Mouse (Mus musculus) C2C12 (cell line): ENCODE measurements around the gene Megf8. TPM values are rescaled to one million over a fixed set of nuclear protein-coding genes. Genes with fewer than 3 reads are reported as not detected.

Source experiments
- H3K27me3 ChIP-seq: one replicate; pipeline ENCODE4 v1.6.1; 2011; ENCODE audit not compliant: control insufficient read depth, insufficient read depth, insufficient read length
- H3K36me3 ChIP-seq: one replicate; pipeline ENCODE4 v1.6.1; 2011; ENCODE audit not compliant: control insufficient read depth, insufficient read depth
- H3K4me3 ChIP-seq: one replicate; pipeline ENCODE4 v1.5.1; 2011; ENCODE audit warnings: mild to moderate bottlenecking, control low read depth; ENCODE audit not compliant: poor library complexity, insufficient read depth, severe bottlenecking
- H3K79me2 ChIP-seq: one replicate; pipeline ENCODE4 v1.6.1; 2011; ENCODE audit not compliant: control insufficient read depth, insufficient read depth
- H3K79me3 ChIP-seq: one replicate; pipeline ENCODE4 v1.6.1; 2011; ENCODE audit warnings: low read depth, control low read depth
- H3ac ChIP-seq: one replicate; pipeline ENCODE3; 2011; ENCODE audit warnings: low read depth; ENCODE audit not compliant: control insufficient read depth, insufficient read length
- CEBPB ChIP-seq: IDR thresholded peaks from one replicate; pipeline ENCODE4 v1.6.1; 2011; ENCODE audit warnings: low read depth, mild to moderate bottlenecking, control low read depth, moderate library complexity
- CTCF ChIP-seq: IDR thresholded peaks from one replicate; pipeline ENCODE4 v1.5.1; 2011; ENCODE audit not compliant: control insufficient read depth, insufficient read depth, insufficient read length
- FOSL1 ChIP-seq: IDR thresholded peaks from one replicate; pipeline ENCODE4 v1.8.0; 2011; ENCODE audit warnings: mild to moderate bottlenecking, low read length; ENCODE audit not compliant: poor library complexity, insufficient read depth, severe bottlenecking
- MAX ChIP-seq: IDR thresholded peaks from one replicate; pipeline ENCODE4 v1.6.1; 2011; ENCODE audit warnings: mild to moderate bottlenecking, control low read depth
- MYOD1 ChIP-seq: IDR thresholded peaks from one replicate; pipeline ENCODE4 v1.6.1; 2011; ENCODE audit warnings: low read depth; ENCODE audit not compliant: control insufficient read depth, insufficient read length
- MYOG ChIP-seq: IDR thresholded peaks from one replicate; pipeline ENCODE4 v1.6.1; 2011; ENCODE audit not compliant: control insufficient read depth, insufficient read length; ENCODE audit errors: extremely low read depth
- USF1 ChIP-seq: IDR thresholded peaks from one replicate; pipeline ENCODE4 v1.6.1; 2011; ENCODE audit warnings: low read depth, mild to moderate bottlenecking, control low read depth, moderate library complexity
- polyA plus RNA-seq: library from polyadenylated mRNA; unstranded; fragments of >200 nt; fragmentation: generic; extraction: Trizol; gene quantifications from one replicate; pipeline ENCODE4 v1.2.1, GENCODE M21; 2012; ENCODE audit warnings: missing spikeins

The Megf8 gene
- polyA plus RNA-seq, 1 experiment: 31.9 TPM

DNA sequence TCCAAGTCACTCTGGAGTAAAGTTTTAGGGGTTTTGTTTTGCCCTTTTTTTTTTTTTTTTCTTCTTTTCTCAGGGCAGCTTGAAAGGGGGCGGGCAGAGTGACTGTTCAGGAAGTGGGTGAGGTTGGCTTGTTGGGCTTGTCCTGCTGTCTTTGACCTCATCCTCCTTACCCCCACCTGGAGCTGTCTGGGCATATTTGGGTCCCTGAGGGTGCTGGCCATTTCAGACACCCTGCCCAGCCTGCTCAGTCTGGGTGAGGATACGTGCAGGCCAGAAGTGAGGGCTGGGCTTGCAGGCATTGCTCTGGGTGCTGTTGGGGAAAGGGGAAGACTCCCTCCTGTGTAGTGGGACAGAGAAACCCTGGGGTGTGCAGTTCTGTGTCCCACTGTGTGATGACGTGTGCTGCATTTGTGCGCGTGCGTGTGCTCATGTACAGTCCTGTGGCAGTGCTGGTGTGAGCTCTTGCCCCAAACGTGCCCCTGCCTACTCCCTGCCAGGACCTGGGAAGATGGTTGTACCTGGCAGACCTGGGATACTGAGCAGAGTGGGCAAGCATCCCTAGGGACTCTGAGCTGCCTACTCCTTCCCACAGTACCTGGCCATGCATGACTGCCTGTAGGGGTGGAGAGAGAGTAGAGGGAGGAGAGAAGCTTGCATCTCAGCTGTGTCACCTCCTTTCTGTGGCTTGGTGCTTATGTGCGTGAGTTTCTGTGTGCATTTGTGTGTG, 47.3 kb upstream of the Megf8 start:
- no peaks in the 10 kb centered on the region for H3K27me3 ChIP-seq
- H3K79me2 ChIP-seq: no peaks in the 10 kb centered on the region
- TF ChIP-seq FOSL1 (no peak), MAX (no peak), MYOD1 (no peak), CTCF (no peak), USF1 (no peak), MYOG (no peak), CEBPB (no peak)
- peaks cover 3% of the 10 kb centered on the region for H3K79me3 ChIP-seq
- H3K36me3 ChIP-seq: no peaks in the 10 kb centered on the region
- H3K4me3 ChIP-seq: no peak overlapping the region
- H3ac ChIP-seq: no peak overlapping the region

DNA sequence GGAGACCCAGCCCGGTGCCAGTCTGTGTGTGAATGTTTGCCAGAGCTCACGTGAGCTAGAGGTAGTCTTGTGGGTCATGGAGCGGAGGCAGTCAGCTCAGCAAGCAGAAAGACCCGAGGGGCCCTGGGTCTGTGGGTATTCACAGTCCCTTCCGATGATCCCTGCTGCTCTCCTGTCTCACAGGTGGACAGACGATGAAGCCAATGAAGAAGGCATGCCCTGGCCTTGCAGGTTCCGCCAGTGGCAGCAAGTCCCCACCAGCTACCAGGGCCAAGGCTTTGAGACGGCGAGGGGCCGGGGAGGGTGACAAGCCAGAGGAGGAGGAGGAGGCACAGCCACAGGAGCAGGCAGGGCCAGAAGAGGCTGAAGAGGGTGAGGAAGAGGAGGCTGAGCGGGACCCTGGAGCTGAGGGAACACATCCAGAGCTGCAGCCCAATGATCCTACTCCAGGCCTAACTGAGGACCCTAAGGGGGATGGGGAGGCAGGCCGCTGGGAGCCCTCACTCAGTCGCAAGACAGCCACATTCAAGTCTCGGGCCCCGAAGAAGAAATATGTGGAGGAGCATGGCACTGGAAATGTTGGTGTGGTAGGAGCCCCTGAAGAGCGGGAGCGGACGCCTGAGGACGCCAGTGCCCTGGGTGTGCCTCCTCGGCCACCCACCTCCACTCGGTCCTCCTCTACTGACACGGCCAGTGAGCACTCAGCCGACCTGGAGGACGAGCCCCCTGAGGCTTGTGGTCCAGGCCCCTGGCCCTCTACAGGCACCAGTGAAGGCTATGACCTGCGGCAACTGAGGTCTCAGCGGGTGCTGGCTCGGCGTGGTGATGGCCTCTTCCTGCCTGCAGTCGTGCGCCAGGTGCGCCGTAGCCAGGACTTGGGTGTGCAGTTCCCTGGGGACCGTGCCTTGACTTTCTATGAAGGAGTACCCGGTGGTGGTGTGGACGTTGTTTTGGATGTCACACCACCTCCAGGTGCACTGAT, 46.0 kb upstream of the Megf8 start:
- Histone ChIP-seq H3K79me2 (no peaks in the 10 kb centered on the region), H3K36me3 (no peaks in the 10 kb centered on the region), H3K4me3 (no peak overlapping the region), H3ac (no peak overlapping the region), H3K79me3 (peaks cover 3% of the 10 kb centered on the region), H3K27me3 (no peaks in the 10 kb centered on the region)
- no peak for TF ChIP-seq USF1
- TF ChIP-seq CTCF: no peak
- no peak for TF ChIP-seq CEBPB
- no peak for TF ChIP-seq MAX
- no peak for TF ChIP-seq MYOG
- no peak for TF ChIP-seq FOSL1
- no peak for TF ChIP-seq MYOD1

- no peaks in the 10 kb centered on the region for H3K79me2 ChIP-seq
- no peaks in the 10 kb centered on the region for H3K36me3 ChIP-seq
- no peak overlapping the region for H3ac ChIP-seq
- H3K79me3 ChIP-seq: peaks cover 3% of the 10 kb centered on the region
- no peak overlapping the region for H3K4me3 ChIP-seq
- no peak for TF ChIP-seq MYOD1
- TF ChIP-seq MYOG: no peak
- no peak for TF ChIP-seq CTCF
- no peak for TF ChIP-seq MAX
- TF ChIP-seq USF1: no peak
- TF ChIP-seq CEBPB: no peak
- TF ChIP-seq FOSL1: no peak
- H3K27me3 ChIP-seq: no peaks in the 10 kb centered on the region
These were observed 45.1 kb upstream of the Megf8 start for GRCm38 (mm10) chr7:25271651-25272444.

DNA sequence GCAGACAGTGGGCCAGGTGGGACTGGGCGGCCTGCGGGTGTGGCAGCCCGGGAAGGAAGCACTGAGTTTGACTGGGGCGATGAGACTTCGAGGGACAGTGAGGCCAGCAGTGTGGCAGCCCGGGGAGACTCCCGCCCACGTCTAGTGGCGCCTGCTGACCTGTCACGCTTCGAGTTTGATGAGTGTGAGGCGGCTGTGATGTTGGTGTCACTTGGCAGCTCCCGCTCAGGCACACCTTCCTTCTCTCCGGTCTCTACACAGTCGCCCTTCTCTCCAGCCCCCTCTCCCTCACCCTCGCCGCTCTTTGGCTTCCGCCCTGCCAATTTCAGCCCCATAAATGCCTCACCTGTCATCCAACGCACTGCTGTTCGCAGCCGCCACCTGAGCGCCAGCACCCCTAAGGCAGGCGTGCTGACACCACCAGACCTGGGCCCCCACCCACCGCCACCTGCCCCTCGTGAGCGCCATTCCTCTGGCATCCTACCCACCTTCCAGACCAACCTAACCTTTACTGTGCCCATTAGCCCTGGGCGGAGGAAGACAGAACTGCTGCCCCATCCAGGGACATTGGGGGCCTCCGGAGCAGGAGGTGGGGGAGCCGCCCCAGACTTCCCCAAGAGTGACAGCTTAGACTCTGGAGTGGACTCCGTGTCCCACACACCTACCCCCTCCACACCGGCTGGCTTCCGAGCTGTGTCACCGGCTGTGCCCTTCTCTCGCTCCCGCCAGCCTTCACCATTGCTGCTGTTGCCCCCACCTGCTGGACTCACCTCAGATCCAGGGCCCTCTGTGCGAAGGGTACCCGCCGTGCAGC, 44.3 kb upstream of the Megf8 start:
- peaks cover 3% of the 10 kb centered on the region for H3K79me2 ChIP-seq
- TF ChIP-seq MAX (no peak), CTCF (no peak), MYOG (no peak), CEBPB (no peak), MYOD1 (no peak), FOSL1 (no peak), USF1 (no peak)
- H3ac ChIP-seq: no peak overlapping the region
- no peaks in the 10 kb centered on the region for H3K27me3 ChIP-seq
- peaks cover 3% of the 10 kb centered on the region for H3K79me3 ChIP-seq
- no peak overlapping the region for H3K4me3 ChIP-seq
- no peaks in the 10 kb centered on the region for H3K36me3 ChIP-seq
